Mouse (Mus musculus) heart, postnatal 25 days (tissue): ENCODE data around the gene Krtap4-2. TPM values are rescaled to one million over a fixed set of nuclear protein-coding genes. Genes with fewer than 3 reads are reported as not detected.
"Not testable (repeated sequence)": the region's sequence is repeated elsewhere in the genome, so short reads cannot be mapped to it uniquely, and the experiment has no call there.

ENCODE experiments used
- DNase-seq: peaks from one replicate; pipeline ENCODE4 v3.0.0; 2022; ENCODE audit warnings: low spot score
- intact Hi-C: fragments of 180-260 bp; cut with DNase I; formaldehyde crosslinking; loops from one replicate; pipeline ENCODE4 v1.15.1; 2025
- total RNA-seq, 2 experiments: library from RNA; stranded (reverse); gene quantifications; 2 replicates each; pipeline ENCODE4 v1.2.3; 2021

Krtap4-2 gene
- not detected for total RNA-seq

GRCm38 (mm10) chr11:99634653-99635134 lies at the start of gene Krtap4-2:
TSS of gene Krtap4-2 (minus strand) at chr11:99635084.
- no peak for DNase-seq
- intact Hi-C loops, result no loop called here

- no peak for DNase-seq
- intact Hi-C loops, result no loop called here
Measured at GRCm38 (mm10) chr11:99683481-99683880, 48.6 kb upstream of the Krtap4-2 start.

- no peak for DNase-seq
- intact Hi-C loops, result no loop called here
Measured at GRCm38 (mm10) chr11:99665860-99666259, 31.0 kb upstream of the Krtap4-2 start, which contains the start of gene Krtap4-6. TSS of gene Krtap4-6 (minus strand) at chr11:99665960.

- no peak for DNase-seq
- intact Hi-C loops, result no loop called here
Measured at GRCm38 (mm10) chr11:99662802-99663201, 27.9 kb upstream of the Krtap4-2 start.

GRCm38 (mm10) chr11:99659256-99659655 lies 24.4 kb upstream of the Krtap4-2 start:
- intact Hi-C loops, result no loop called here
- no peak for DNase-seq

GRCm38 (mm10) chr11:99658467-99659010 lies 23.7 kb upstream of the Krtap4-2 start, which contains the start of gene Gm11563:
TSS of gene Gm11563 (minus strand) at chr11:99658960.
- DNase-seq, result not testable (repeated sequence)

GRCm38 (mm10) chr11:99657051-99657450 lies 22.2 kb upstream of the Krtap4-2 start:
- intact Hi-C loops, result no loop called here
- no peak for DNase-seq

More at GRCm38 (mm10) chr11:99658467-99659010, 23.7 kb upstream of the Krtap4-2 start, which contains the start of gene Gm11563:
- intact Hi-C loops, result not testable (repeated sequence)

- intact Hi-C loops, result no loop called here
- no peak for DNase-seq
Measured at GRCm38 (mm10) chr11:99650136-99650535, 15.3 kb upstream of the Krtap4-2 start, which contains the start of gene Gm11555. TSS of gene Gm11555 (minus strand) at chr11:99650236.

GRCm38 (mm10) chr11:99646444-99646843 lies 11.6 kb upstream of the Krtap4-2 start:
- no peak for DNase-seq
- intact Hi-C loops, result no loop called here

- no peak for DNase-seq
- intact Hi-C loops, result no loop called here
Measured at GRCm38 (mm10) chr11:99644351-99644750, 9.5 kb upstream of the Krtap4-2 start.

GRCm38 (mm10) chr11:99643635-99644139 lies 8.8 kb upstream of the Krtap4-2 start, which contains the start of gene Krtap4-7:
TSS of gene Krtap4-7 (minus strand) at chr11:99644089.
- DNase-seq, intact Hi-C loops: not testable (repeated sequence)

- no peak for DNase-seq
- intact Hi-C loops, result no loop called here
Measured at GRCm38 (mm10) chr11:99640926-99641325, 6.0 kb upstream of the Krtap4-2 start.

GRCm38 (mm10) chr11:99637086-99637485 lies 2.2 kb upstream of the Krtap4-2 start:
- DNase-seq, result no peak
- intact Hi-C loops, result no loop called here

GRCm38 (mm10) chr11:99633293-99633692 lies 1.6 kb downstream of the Krtap4-2 start:
- no peak for DNase-seq
- intact Hi-C loops, result no loop called here

- intact Hi-C loops, result no loop called here
Measured at GRCm38 (mm10) chr11:99630890-99631289, 4.0 kb downstream of the Krtap4-2 start.

GRCm38 (mm10) chr11:99628138-99628537 lies 6.7 kb downstream of the Krtap4-2 start, which contains the start of gene Krtap4-1:
TSS of gene Krtap4-1 (minus strand) at chr11:99628238.
- intact Hi-C loops, result no loop called here

More at GRCm38 (mm10) chr11:99630890-99631289, 4.0 kb downstream of the Krtap4-2 start:
- DNase-seq, result no peak

GRCm38 (mm10) chr11:99620335-99620734 lies 14.5 kb downstream of the Krtap4-2 start, which contains the start of gene Gm11562:
TSS of gene Gm11562 (minus strand) at chr11:99620435.
- DNase-seq, result no peak
- intact Hi-C loops, result no loop called here

More at GRCm38 (mm10) chr11:99628138-99628537, 6.7 kb downstream of the Krtap4-2 start, which contains the start of gene Krtap4-1:
- no peak for DNase-seq

GRCm38 (mm10) chr11:99614796-99615363 lies 20.0 kb downstream of the Krtap4-2 start, which contains the start of gene Krtap2-4:
TSS of gene Krtap2-4 (minus strand) at chr11:99614846.
- no peak for DNase-seq
- intact Hi-C loops, result no loop called here

GRCm38 (mm10) chr11:99610089-99610488 lies 24.8 kb downstream of the Krtap4-2 start, which contains the start of gene Gm11937:
TSS of gene Gm11937 (minus strand) at chr11:99610189.
- DNase-seq, intact Hi-C loops: not testable (repeated sequence)

GRCm38 (mm10) chr11:99609126-99609525 lies 25.8 kb downstream of the Krtap4-2 start:
- intact Hi-C loops, result no loop called here

More at GRCm38 (mm10) chr11:99609126-99609525, 25.8 kb downstream of the Krtap4-2 start:
- DNase-seq, result no peak
